Mouse (Mus musculus) liver, adult 2 months (tissue): ENCODE data around the gene Urgcp.

Experiments
- CTCF ChIP-seq: fragments of 200-500 bp; IDR thresholded peaks from 2 replicates; pipeline ENCODE4 v1.5.1; 2011; ENCODE audit warnings: low read depth, low read length, control low read depth
- POLR2A ChIP-seq: fragments of 200-500 bp; IDR thresholded peaks from 2 replicates; pipeline ENCODE4 v1.6.1; 2011; ENCODE audit warnings: low read length, control low read depth; ENCODE audit not compliant: insufficient read depth; ENCODE audit errors: extremely low read depth

DNA sequence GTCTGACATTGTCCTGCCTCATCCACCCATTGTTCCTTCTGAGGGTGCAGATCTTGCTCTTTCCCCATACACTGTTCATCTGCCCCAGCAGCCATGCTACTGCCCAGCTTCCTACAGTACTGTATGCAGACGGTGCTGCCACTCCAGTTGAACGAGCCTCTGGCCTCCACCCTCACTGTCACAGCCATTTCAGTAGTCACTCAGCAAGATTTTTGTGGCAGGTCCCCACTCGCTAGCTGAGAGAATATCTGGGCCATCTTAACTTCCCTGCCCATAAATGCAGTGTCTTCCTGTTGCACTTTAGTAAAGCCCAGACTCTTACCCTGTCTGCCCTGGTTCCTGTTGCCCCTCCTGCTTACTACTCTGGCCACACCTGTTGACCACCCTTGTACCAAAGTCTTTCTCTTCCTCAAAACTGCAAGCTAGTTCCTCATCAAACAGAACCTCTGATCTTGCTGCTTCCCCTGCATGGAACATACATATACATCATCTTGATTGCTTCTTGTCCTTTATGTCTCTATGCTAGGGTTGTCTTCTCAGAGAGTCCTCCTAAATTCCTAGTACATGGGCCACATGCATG, 27.7 kb upstream of the Urgcp start:
- no peak for TF ChIP-seq CTCF
- TF ChIP-seq POLR2A, result no peak
